Mouse (Mus musculus) pancreas, adult 10 weeks (tissue): ENCODE data around the gene Vps8. TPM values are rescaled to one million over a fixed set of nuclear protein-coding genes. Genes with fewer than 3 reads are reported as not detected.

Experiments used
- polyA plus RNA-seq: library from polyadenylated mRNA; stranded (reverse); fragments of 350-450 nt; fragmentation: Illumina TruSeq; extraction: RNeasy Lipid Tissue Mini Kit (QIAGEN cat#74804); gene quantifications from one replicate; pipeline ENCODE4 v1.2.3, GENCODE M21; 2015; ENCODE audit warnings: low read depth, low replicate concordance; ENCODE audit not compliant: insufficient read depth

The Vps8 gene
- polyA plus RNA-seq: 6.5 TPM

DNA sequence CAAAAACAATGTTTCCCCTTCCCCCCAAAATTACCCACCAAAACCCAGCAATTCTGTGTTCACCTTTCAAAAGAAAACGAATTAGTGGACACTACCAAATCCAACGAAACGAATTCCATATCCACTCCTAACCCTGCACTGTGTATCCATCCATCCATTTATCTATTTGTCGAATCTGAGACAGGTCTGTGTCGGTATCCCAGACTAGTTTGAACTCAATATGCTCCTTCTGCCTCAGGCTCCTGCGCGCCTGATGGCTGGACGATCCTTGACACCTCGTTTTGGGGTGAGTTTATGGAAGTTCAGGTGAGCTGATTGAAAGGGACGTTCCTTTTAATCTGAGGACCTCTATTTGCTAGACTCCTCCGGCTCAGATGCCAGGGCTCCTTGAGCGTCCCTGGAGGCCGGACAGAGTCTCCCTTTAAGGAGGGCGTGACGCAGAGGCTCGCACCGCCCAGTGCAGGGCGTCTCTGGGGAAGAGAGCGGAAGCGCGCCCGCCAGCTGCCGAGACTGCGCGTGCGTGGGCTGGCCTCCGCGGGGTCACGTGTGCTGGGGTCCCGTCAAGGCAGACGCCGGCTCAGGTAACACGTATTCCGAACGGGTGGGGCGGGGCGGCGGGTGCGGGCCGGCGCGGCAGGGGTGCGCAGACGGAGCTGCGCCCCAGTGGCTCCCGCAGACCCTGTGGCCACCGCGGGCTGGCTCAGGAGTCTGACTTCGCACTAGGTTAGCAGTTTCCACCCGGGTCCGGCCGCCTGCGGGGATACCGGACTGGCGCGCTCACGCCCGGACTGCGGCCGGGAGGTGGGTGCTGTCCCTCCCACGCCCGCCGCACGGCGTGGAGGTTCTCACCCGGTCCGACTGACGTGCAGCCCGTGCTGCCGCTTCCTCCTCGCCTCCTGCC lies at the start of gene Vps8:
TSS of gene Vps8 (plus strand) at position 474 of the 901 bp plus-strand sequence.

Other genes starting within 250 kb of the Vps8 start
- gene Ephb3, start 218.4 kb upstream of the Vps8 start, polyA plus RNA-seq: 1.8 TPM